Mouse (Mus musculus) ES-E14 (cell line): ENCODE measurements around the gene Mast1. TPM values are rescaled to one million over a fixed set of nuclear protein-coding genes. Genes with fewer than 3 reads are reported as not detected.
A peak's percentile ranks its signal among the peaks of the same experiment; 100 is the strongest.

ENCODE experiments used
- DNase-seq: peaks from one replicate; pipeline ENCODE4 v3.0.0-alpha.2; 2013; ENCODE audit warnings: low read depth, low spot score
- H3K27ac ChIP-seq: 2 replicates; pipeline ENCODE4 v1.5.1; 2012; ENCODE audit warnings: low read depth, mild to moderate bottlenecking, low read length, moderate library complexity, mixed read lengths; ENCODE audit not compliant: poor library complexity, insufficient read depth, severe bottlenecking
- H3K36me3 ChIP-seq: 2 replicates; pipeline ENCODE4 v1.6.1; 2012; ENCODE audit warnings: mild to moderate bottlenecking, low read length, moderate library complexity, mixed read lengths; ENCODE audit not compliant: control insufficient read depth, poor library complexity, insufficient read depth, severe bottlenecking
- H3K4me1 ChIP-seq, 2 experiments: fragments of 150-350 bp in 1 of 2; sonication (generic) in 1 of 2; 2 replicates each; pipeline ENCODE4 v1.6.1; 2012; ENCODE audit warnings: low read length in 2 of 2, mild to moderate bottlenecking in 1 of 2, mixed read lengths in 1 of 2; ENCODE audit not compliant: control insufficient read depth in 2 of 2, insufficient read depth in 2 of 2, poor library complexity in 1 of 2
- H3K4me3 ChIP-seq, 2 experiments: fragments of 150-350 bp in 1 of 2; sonication (generic) in 1 of 2; 2 replicates each; pipeline ENCODE4 v1.5.1; 2012; ENCODE audit warnings: low read length in 2 of 2, low read depth in 1 of 2, mild to moderate bottlenecking in 1 of 2, mixed read lengths in 1 of 2; ENCODE audit not compliant: insufficient read depth in 1 of 2, poor library complexity in 1 of 2, severe bottlenecking in 1 of 2
- H3K9ac ChIP-seq: 2 replicates; pipeline ENCODE4 v1.6.1; 2012; ENCODE audit warnings: low read depth, mild to moderate bottlenecking, low read length, mixed read lengths; ENCODE audit not compliant: poor library complexity, insufficient read depth, severe bottlenecking
- H3K9me3 ChIP-seq: fragments of 150-350 bp; sonication (generic); 2 replicates; pipeline ENCODE4 v1.6.1; 2012; ENCODE audit warnings: low read depth, mild to moderate bottlenecking, low read length; ENCODE audit not compliant: control insufficient read depth, insufficient read depth
- CHD2 ChIP-seq: IDR thresholded peaks from 2 replicates; pipeline ENCODE4 v1.6.1; 2014; ENCODE audit warnings: mild to moderate bottlenecking, low read depth, low read length, inconsistent platforms
- HCFC1 ChIP-seq: IDR thresholded peaks from 2 replicates; pipeline ENCODE4 v1.6.1; 2012; ENCODE audit warnings: low read length, inconsistent platforms, borderline replicate concordance; ENCODE audit not compliant: insufficient read depth
- MAFK ChIP-seq: IDR thresholded peaks from 2 replicates; pipeline ENCODE4 v1.6.1; 2014; ENCODE audit warnings: mild to moderate bottlenecking, low read depth, low read length, inconsistent platforms; ENCODE audit not compliant: insufficient read depth
- ZC3H11A ChIP-seq: IDR thresholded peaks from 2 replicates; pipeline ENCODE4 v1.6.1; 2012; ENCODE audit warnings: low read depth, mild to moderate bottlenecking, inconsistent platforms, low read length, borderline replicate concordance
- ZNF384 ChIP-seq: IDR thresholded peaks from 2 replicates; pipeline ENCODE4 v1.6.1; 2012; ENCODE audit warnings: low read depth, low read length, inconsistent platforms
- in situ Hi-C, 2 experiments: fragments of 600-800 bp; cut with MboI; formaldehyde crosslinking; loops; one replicate each; pipeline ENCODE4 v1.15.1; 2025; ENCODE audit warnings: low sequenced_read_pairs in 2 of 2, inconsistent platforms in 1 of 2; ENCODE audit not compliant: unreplicated experiment in 2 of 2
- total RNA-seq: library from RNA; depleted of rRNA; stranded (reverse); fragments of 300-350 nt; gene quantifications from 2 replicates; pipeline ENCODE4 v1.2.3, GENCODE M21; 2012

The Mast1 gene
- total RNA-seq, 1 experiment = 1.4 TPM

GRCm38 (mm10) chr8:84973079-84973478 lies 35.9 kb upstream of the Mast1 start:
- H3K9me3 ChIP-seq = no peaks in the 10 kb centered on the region
- in situ Hi-C loops = loop anchor here in 1 of 2 experiments (25.0 kb wide), 1 partner anchor 439 kb away; no protein-coding TSS in a partner anchor
- TF ChIP-seq ZC3H11A (no peak), CHD2 (no peak), HCFC1 (no peak), ZNF384 (no peak), MAFK (no peak)
- no peak overlapping the region for H3K9ac ChIP-seq
- DNase-seq = no peak
- H3K36me3 ChIP-seq = peaks cover 15% of the 10 kb centered on the region
- no peak overlapping the region for H3K27ac ChIP-seq
- H3K4me1 ChIP-seq = peaks cover 4 to 7% of the 10 kb centered on the region in 2 experiments; a peak in 1 of 4 replicates
- H3K4me3 ChIP-seq = no peak overlapping the region

- no peak overlapping the region for H3K27ac ChIP-seq
Measured at GRCm38 (mm10) chr8:84970913-84971312, 33.8 kb upstream of the Mast1 start.

GRCm38 (mm10) chr8:84970135-84970790 lies 33.1 kb upstream of the Mast1 start:
- Histone ChIP-seq H3K9me3 (no peaks in the 10 kb centered on the region), H3K27ac (no peak overlapping the region), H3K9ac (peak overlapping the region; percentile 90), H3K4me3 (peak overlapping the region; percentile 77 to 96), H3K36me3 (peaks cover 15% of the 10 kb centered on the region), H3K4me1 (peaks cover 4 to 16% of the 10 kb centered on the region in 2 experiments; a peak in 3 of 4 replicates)
- in situ Hi-C loops = loop anchor here in 1 of 2 experiments (25.0 kb wide), 1 partner anchor 442 kb away; no protein-coding TSS in a partner anchor
- DNase-seq = no peak
- TF ChIP-seq ZC3H11A (no peak), ZNF384 (no peak), HCFC1 (no peak), CHD2 (no peak)

More at GRCm38 (mm10) chr8:84970913-84971312, 33.8 kb upstream of the Mast1 start:
- Histone ChIP-seq H3K9me3 (no peaks in the 10 kb centered on the region), H3K9ac (no peak overlapping the region), H3K4me1 (peaks cover 4 to 16% of the 10 kb centered on the region in 2 experiments; a peak in 3 of 4 replicates), H3K4me3 (peak overlapping the region in 1 of 2 experiments; percentile 96; a peak in 1 of 4 replicates), H3K36me3 (peaks cover 15% of the 10 kb centered on the region)
- in situ Hi-C loops = loop anchor here in 1 of 2 experiments (25.0 kb wide), 1 partner anchor 441 kb away; no protein-coding TSS in a partner anchor
- no peak for DNase-seq
- no peak for TF ChIP-seq ZNF384

- peaks cover 2 to 19% of the 10 kb centered on the region in 2 experiments; a peak in 3 of 4 replicates for H3K4me1 ChIP-seq
- in situ Hi-C loops = loop anchor here in 1 of 2 experiments (25.0 kb wide), 1 partner anchor 443 kb away; no protein-coding TSS in a partner anchor
- peaks cover 15% of the 10 kb centered on the region for H3K36me3 ChIP-seq
- 0 out of 2 replicates have a peak, but pooled peaks have one; percentile 35 for TF ChIP-seq MAFK
- TF ChIP-seq ZC3H11A = no peak
- TF ChIP-seq HCFC1 = peak; percentile 28; the same call in 1 of the 2 replicates
- TF ChIP-seq ZNF384 = no peak
- no peak for TF ChIP-seq CHD2
- H3K4me3 ChIP-seq = peak within 1 kb of the TSS; percentile 77 to 96
- DNase-seq = no peak
- no peaks in the 10 kb centered on the region for H3K9me3 ChIP-seq
- H3K27ac ChIP-seq = peak within 1 kb of the TSS; percentile 68
- peak within 1 kb of the TSS; percentile 90 for H3K9ac ChIP-seq
Measured at GRCm38 (mm10) chr8:84969241-84970134, 32.3 kb upstream of the Mast1 start, which contains the start of the genes Gm49661, Prdx2 and Rnaseh2a. Gm49661 (minus strand) TSS chr8:84969433. Prdx2 (plus strand) TSS chr8:84969587. Rnaseh2a (minus strand) TSS chr8:84969767.
